Mouse (Mus musculus): ENCODE results near the gene Mcm3ap.
A peak's percentile ranks its signal among the peaks of the same experiment; 100 is the strongest.

Gene Mcm3ap

GRCm38 (mm10) chr10:76468203-76469162, at the start of gene Mcm3ap, which contains the start of gene Ybey:
Mcm3ap (plus strand) TSS chr10:76468927.
Ybey (minus strand) TSS chr10:76469114.
- peak; percentile 95 for DNase-seq (ENCODE audit: low read depth)

- DNase-seq (ENCODE audit: low read depth): no peak
Measured at GRCm38 (mm10) chr10:76425674-76426073, 43.1 kb upstream of the Mcm3ap start.

- no peak for DNase-seq (ENCODE audit: low read depth)
Measured at GRCm38 (mm10) chr10:76433925-76434324, 34.8 kb upstream of the Mcm3ap start.

GRCm38 (mm10) chr10:76439107-76439890, 29.4 kb upstream of the Mcm3ap start:
- no peak for DNase-seq (ENCODE audit: low read depth)

- peak; percentile 28 for DNase-seq (ENCODE audit: low read depth)
Measured at GRCm38 (mm10) chr10:76440281-76440680, 28.4 kb upstream of the Mcm3ap start, which contains the start of gene AC141477.1. AC141477.1 (minus strand) TSS chr10:76440444.

GRCm38 (mm10) chr10:76442178-76443088, 26.3 kb upstream of the Mcm3ap start, which contains the start of gene Pcnt:
Pcnt (minus strand) TSS chr10:76442786.
- DNase-seq (ENCODE audit: low read depth): peak; percentile 98

GRCm38 (mm10) chr10:76445996-76446681, 22.6 kb upstream of the Mcm3ap start:
- DNase-seq (ENCODE audit: low read depth): no peak

GRCm38 (mm10) chr10:76447406-76448229, 21.1 kb upstream of the Mcm3ap start:
- DNase-seq (ENCODE audit: low read depth): no peak

- DNase-seq (ENCODE audit: low read depth): no peak
Measured at GRCm38 (mm10) chr10:76448851-76449250, 19.9 kb upstream of the Mcm3ap start, which contains the start of gene 2610028H24Rik. 2610028H24Rik (plus strand) TSS chr10:76449081.

- DNase-seq (ENCODE audit: low read depth): peak; percentile 66
Measured at GRCm38 (mm10) chr10:76455289-76455688, 13.4 kb upstream of the Mcm3ap start.

GRCm38 (mm10) chr10:76461255-76461654, 7.5 kb upstream of the Mcm3ap start:
- DNase-seq (ENCODE audit: low read depth): no peak

GRCm38 (mm10) chr10:76462312-76462711, 6.4 kb upstream of the Mcm3ap start:
- no peak for DNase-seq (ENCODE audit: low read depth)

- no peak for DNase-seq (ENCODE audit: low read depth)
Measured at GRCm38 (mm10) chr10:76462721-76463120, 6.0 kb upstream of the Mcm3ap start.

- DNase-seq (ENCODE audit: low read depth): no peak
Measured at GRCm38 (mm10) chr10:76473759-76474158, 5.0 kb downstream of the Mcm3ap start.

- DNase-seq (ENCODE audit: low read depth): no peak
Measured at GRCm38 (mm10) chr10:76480851-76481250, 12.1 kb downstream of the Mcm3ap start.

- no peak for DNase-seq (ENCODE audit: low read depth)
Measured at GRCm38 (mm10) chr10:76481480-76481879, 12.8 kb downstream of the Mcm3ap start.

GRCm38 (mm10) chr10:76486302-76486701, 17.6 kb downstream of the Mcm3ap start:
- no peak for DNase-seq (ENCODE audit: low read depth)

GRCm38 (mm10) chr10:76488265-76488664, 19.5 kb downstream of the Mcm3ap start:
- no peak for DNase-seq (ENCODE audit: low read depth)

GRCm38 (mm10) chr10:76489205-76489604, 20.5 kb downstream of the Mcm3ap start:
- DNase-seq (ENCODE audit: low read depth): no peak

- no peak for DNase-seq (ENCODE audit: low read depth)
Measured at GRCm38 (mm10) chr10:76493527-76493926, 24.8 kb downstream of the Mcm3ap start.
